Mouse (Mus musculus): ENCODE data around the gene Cnot6l.

Gene Cnot6l

GRCm38 (mm10) chr5:96162399-96163331 is 1.3 kb downstream of the Cnot6l start:
- intact Hi-C loops (cut with DNase I) = loop anchor here (5.0 kb wide), 1 partner anchor 60 kb away; no protein-coding TSS in a partner anchor

GRCm38 (mm10) chr5:96161578-96162398 is 2.2 kb downstream of the Cnot6l start:
- intact Hi-C loops (cut with DNase I) = loop anchor here (5.0 kb wide), 1 partner anchor 59 kb away; no protein-coding TSS in a partner anchor

GRCm38 (mm10) chr5:96161263-96161577 is 2.8 kb downstream of the Cnot6l start:
- intact Hi-C loops (cut with DNase I) = loop anchor here (5.0 kb wide), 1 partner anchor 59 kb away; no protein-coding TSS in a partner anchor

- intact Hi-C loops (cut with DNase I) = loop anchor here (1.0 to 5.0 kb wide), 2 partner anchors 49 to 58 kb away; partner anchors contain the start of gene Mrpl1
Observed at GRCm38 (mm10) chr5:96160467-96161262, 3.3 kb downstream of the Cnot6l start.

- intact Hi-C loops (cut with DNase I) = no loop called here
Observed at GRCm38 (mm10) chr5:96142351-96142750, 21.6 kb downstream of the Cnot6l start.

- intact Hi-C loops (cut with DNase I) = no loop called here
Observed at GRCm38 (mm10) chr5:96130683-96131082, 33.3 kb downstream of the Cnot6l start.

- intact Hi-C loops (cut with DNase I) = no loop called here
Observed at GRCm38 (mm10) chr5:96126856-96127255, 37.1 kb downstream of the Cnot6l start.

GRCm38 (mm10) chr5:96114943-96115342 is 49.0 kb downstream of the Cnot6l start:
- intact Hi-C loops (cut with DNase I) = loop anchor here (5.0 kb wide), 1 partner anchor 32 kb away; no protein-coding TSS in a partner anchor

GRCm38 (mm10) chr5:96104644-96105043 is 59.3 kb downstream of the Cnot6l start:
- intact Hi-C loops (cut with DNase I) = loop anchor here (5.0 kb wide), 1 partner anchor 58 kb away; the partner anchor contains the start of gene Cnot6l

- intact Hi-C loops (cut with DNase I) = no loop called here
Observed at GRCm38 (mm10) chr5:96091468-96091867, 72.5 kb downstream of the Cnot6l start.

- intact Hi-C loops (cut with DNase I) = no loop called here
Observed at GRCm38 (mm10) chr5:96085324-96085723, 78.6 kb downstream of the Cnot6l start.

GRCm38 (mm10) chr5:96079026-96079425 is 84.9 kb downstream of the Cnot6l start:
- intact Hi-C loops (cut with DNase I) = no loop called here

GRCm38 (mm10) chr5:96065591-96065990 is 98.4 kb downstream of the Cnot6l start:
- intact Hi-C loops (cut with DNase I) = no loop called here

GRCm38 (mm10) chr5:96042492-96042891 is 121.5 kb downstream of the Cnot6l start:
- intact Hi-C loops (cut with DNase I) = no loop called here

- intact Hi-C loops (cut with DNase I) = no loop called here
Observed at GRCm38 (mm10) chr5:96041507-96042104, 122.4 kb downstream of the Cnot6l start.

GRCm38 (mm10) chr5:96039188-96039840 is 124.7 kb downstream of the Cnot6l start:
- intact Hi-C loops (cut with DNase I) = loop anchor here (10.0 kb wide), 1 partner anchor 155 kb away; no protein-coding TSS in a partner anchor

- intact Hi-C loops (cut with DNase I) = loop anchor here (10.0 kb wide), 1 partner anchor 153 kb away; no protein-coding TSS in a partner anchor
Observed at GRCm38 (mm10) chr5:96037684-96038121, 126.3 kb downstream of the Cnot6l start.

- intact Hi-C loops (cut with DNase I) = loop anchor here (10.0 kb wide), 1 partner anchor 151 kb away; no protein-coding TSS in a partner anchor
Observed at GRCm38 (mm10) chr5:96036125-96036672, 127.8 kb downstream of the Cnot6l start.

- intact Hi-C loops (cut with DNase I) = loop anchor here (10.0 kb wide), 1 partner anchor 149 kb away; no protein-coding TSS in a partner anchor
Observed at GRCm38 (mm10) chr5:96034101-96034500, 129.9 kb downstream of the Cnot6l start.
